Mouse (Mus musculus) right cerebral cortex, postnatal 36 days (tissue): ENCODE measurements around the gene Igsf11.

Experiments used
- DNase-seq, 2 experiments: peaks; one replicate each; pipeline ENCODE4 v3.0.0; 2022; ENCODE audit warnings: low spot score in 2 of 2, mixed read lengths in 1 of 2

The Igsf11 gene

GRCm38 (mm10) chr16:38892371-38892770, at the start of gene Igsf11:
Igsf11 (plus strand) TSS chr16:38892671.
- DNase-seq = no peak

DNA sequence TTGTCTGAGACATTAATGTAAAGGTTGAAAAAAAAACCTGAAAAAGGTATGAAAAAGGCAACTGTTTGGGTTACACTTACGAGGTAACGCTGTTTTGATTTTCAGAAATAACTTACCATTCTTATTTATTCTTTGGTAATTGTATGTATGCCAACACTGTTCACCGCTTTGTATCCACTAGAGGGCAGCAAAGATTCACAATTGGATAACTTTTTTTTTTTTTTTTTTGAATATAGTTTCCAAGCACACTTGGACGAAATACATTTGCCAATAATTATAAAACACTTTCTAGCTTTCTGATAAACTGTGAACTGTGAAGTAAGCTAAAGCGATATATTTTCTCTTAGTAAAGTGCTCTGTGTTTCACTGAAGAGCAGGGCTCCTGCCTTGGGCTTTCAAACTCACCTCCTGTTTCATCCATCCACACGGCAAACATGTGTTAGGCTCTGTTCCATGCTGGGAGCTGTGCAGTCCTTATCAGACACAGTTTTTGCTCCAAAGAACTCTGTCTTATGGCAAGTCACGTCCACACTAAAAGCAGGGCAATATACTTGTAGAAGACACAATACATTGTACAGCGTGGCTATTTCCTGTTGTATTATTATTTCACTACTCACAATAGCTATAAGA, 34.2 kb upstream of the Igsf11 start:
- DNase-seq = no peak

- DNase-seq = no peak
Measured at GRCm38 (mm10) chr16:38860548-38860947, 31.9 kb upstream of the Igsf11 start.

GRCm38 (mm10) chr16:38864358-38864757, 28.1 kb upstream of the Igsf11 start:
- DNase-seq = no peak

DNA sequence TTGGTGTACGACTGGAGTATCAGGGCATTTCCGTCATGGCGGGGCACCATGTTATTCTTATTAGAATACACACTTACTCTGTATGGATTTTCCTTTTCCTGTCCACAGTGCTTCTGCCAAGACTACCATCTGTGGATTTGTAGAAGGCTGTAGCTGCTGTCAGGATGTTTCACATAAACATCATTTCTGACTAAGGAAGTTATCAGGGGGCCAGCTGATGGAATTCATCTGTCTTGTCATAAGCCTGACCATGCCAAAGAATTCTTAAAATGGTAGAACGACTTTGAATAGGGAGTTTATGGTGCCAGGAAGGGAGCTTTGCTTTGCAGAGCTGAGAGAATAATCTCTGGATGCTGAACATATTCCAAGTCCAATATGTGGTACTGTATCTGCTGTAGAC, 19.2 kb upstream of the Igsf11 start:
- DNase-seq = no peak

- DNase-seq = peak; percentile 51 to 68
Measured at GRCm38 (mm10) chr16:38874481-38874880, 18.0 kb upstream of the Igsf11 start.

DNA sequence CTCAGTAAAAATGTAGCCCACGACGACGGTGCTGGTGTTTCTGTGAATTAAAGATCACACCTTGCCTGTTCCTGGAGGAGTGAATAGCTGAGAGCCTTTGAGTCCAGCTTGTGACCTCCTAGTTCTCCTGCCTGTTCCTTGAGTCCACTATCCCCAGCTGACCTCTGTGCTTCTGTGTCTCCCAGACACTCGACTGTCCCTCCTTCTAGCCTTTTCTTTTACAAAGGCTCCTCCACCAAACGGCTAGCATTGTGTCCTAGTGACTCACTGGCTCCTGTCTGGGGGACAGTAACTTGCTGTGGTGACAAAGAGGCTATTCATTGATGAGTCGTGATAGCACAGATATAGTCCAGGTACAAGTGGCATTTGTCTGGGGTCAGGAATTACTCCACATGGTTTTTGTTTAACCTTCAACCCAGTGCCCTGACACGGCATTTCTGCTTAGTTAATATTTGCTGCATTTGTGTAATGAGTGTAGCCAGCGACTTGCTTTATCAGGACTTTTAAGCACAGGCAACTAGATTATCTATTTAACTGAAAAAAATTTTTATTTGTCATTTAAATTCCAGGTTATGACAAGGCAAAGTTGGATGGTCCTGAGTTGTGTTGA, 6.5 kb downstream of the Igsf11 start:
- DNase-seq = no peak

DNA sequence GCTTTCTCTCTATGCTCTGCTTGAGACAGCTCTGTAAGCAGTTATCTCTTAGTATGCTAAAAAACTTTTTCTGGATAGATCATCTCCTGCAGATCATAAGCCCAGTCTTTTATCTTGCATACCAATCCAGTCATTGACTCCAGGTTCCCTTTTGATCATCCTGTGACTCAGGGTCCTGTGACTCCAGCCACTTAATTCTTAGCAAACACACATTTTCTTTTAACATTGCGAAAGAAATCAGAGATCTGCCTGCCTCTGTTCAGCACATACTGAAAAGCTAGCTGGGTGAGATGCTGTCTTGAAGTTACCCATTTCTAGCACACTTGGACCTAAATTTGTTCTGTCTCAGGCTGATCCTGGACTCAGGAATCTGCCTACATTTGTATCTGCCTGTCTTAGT, 7.6 kb downstream of the Igsf11 start:
- DNase-seq = no peak

GRCm38 (mm10) chr16:38902111-38902778, 9.8 kb downstream of the Igsf11 start:
- DNase-seq = peak; percentile 79 to 85

- DNase-seq = no peak
Measured at GRCm38 (mm10) chr16:38903020-38903419, 10.5 kb downstream of the Igsf11 start.

DNA sequence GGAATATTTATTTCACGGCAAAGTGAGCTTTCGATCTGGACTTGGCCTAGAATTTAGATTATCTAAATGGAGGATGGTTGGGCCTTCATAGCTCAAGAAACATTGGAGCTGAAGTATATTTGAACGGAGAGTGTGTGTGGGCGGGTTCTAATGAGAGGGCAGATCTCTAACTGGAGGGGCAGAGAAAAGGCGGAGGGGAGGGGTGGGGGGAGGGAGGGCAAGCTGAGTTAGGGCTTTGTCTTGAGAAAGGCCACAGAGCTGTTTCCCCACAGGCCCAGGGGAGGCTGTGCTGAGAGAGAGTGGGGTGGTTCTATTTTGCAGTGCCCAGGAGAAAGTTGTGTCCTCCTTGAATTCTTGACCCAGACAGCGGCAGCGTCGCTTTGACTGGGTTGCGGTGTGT, 11.7 kb downstream of the Igsf11 start:
- no peak for DNase-seq

DNA sequence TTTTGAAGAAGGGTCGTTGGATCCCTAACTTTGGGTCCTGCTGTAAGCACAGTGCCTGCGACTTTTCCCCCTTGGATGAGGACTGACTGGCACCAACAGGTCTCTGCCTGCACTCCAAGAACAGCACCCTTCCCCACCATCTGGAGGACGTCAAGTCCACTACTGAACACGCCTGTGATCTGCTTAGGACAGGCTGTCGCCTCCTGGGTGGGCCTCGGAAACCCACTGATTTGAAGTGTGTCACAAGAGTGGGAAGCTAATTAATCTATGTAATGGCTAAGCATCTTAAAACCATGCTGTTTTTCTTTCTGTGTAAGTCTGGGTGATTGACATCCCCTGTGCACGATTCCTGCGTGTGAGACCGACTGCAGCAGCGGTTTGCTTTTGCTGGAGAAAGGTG, 13.4 kb downstream of the Igsf11 start:
- DNase-seq = no peak

DNA sequence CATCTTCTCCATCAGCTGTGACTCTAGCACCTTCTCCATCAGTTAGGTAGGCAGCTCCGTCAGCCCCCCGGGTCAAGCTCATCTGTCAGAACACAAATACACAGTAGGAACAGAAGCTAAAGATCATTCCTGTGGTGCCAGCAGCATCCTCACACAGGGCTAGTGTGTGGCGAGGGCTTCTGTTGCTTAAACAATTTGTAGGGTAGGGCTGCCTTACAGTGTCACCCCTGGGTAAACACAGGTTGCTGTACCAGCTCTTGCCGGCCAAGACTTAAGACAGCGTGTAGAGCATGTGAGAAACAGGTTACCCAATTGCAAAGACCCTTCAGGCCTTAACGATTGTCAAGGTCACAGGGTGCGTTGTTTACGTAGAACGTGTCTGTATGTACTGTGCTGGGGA, 15.8 kb downstream of the Igsf11 start:
- no peak for DNase-seq

DNA sequence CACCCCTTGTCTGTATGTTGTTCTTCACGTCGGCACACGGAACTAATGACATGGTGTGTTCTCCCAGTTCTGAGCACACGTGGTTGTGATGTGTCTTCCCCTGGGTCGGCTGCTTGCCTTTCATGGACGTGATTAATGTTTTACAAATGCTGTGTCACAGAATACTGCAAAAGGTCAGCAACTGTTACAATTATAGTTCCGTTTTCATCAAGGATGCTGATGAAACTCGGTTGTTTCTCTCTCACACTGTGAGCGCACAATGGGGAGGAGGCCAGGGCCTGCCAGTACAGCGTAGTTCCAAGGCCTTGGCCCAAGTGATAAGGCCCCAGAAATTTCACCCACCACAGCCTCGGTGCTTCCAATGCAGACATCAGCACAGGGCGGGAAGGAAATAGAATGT, 17.0 kb downstream of the Igsf11 start:
- DNase-seq = no peak

DNA sequence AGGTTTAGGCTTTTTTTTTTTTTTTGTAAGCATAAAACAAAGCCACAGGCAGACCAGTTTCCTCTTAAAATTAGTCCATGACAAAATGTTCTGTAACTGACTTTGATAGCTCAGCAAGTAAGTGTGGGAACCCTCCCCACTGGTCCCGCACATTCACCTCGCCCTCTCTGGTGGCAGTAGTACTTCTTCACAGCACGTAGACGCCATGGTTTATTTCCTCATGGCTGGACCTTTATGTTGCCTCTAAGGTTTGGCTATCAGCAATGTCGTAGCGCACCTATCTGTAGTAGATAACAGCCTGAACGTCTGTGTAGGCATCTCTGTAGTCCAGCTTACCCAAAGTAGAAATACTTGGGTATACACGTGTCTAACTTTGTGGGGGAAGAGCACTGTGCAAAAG, 17.6 kb downstream of the Igsf11 start:
- DNase-seq = no peak

- no peak for DNase-seq
Measured at GRCm38 (mm10) chr16:38915451-38915850, 23.0 kb downstream of the Igsf11 start.

DNA sequence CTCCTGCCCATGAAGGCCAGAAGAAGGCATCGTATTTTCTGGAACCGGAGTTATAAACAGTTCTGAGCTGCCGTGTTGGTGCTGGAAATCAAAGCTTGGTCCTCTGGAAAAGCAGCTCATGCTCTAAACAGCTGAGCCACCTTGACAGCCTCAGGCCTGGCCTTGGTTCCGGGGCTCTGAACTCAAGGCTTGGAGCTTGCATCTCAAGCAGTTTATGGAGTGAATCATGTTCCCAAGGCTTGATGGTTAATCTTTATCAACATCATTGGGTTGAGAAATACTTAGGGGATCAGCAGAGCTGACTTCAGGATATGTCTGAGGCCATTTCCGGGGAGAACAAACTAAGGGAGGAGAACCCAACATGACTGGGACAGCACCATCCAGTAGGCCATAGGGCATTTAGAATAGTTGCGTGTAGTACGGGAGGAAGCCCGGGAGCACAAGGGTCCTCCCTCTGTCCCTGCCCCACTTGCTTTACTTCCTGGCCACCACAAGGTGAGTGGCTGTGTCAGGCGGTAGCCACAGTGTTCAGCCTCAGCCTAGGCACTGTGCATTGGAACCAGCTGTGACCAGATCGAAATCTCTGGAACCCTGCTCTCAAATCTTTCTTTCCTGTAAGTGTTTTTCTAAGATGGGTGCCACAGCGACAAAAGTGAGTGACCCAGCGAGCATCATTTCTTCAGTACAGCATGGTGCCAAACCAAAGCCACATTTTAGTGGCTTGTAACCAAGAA, 23.7 kb downstream of the Igsf11 start:
- DNase-seq = no peak

DNA sequence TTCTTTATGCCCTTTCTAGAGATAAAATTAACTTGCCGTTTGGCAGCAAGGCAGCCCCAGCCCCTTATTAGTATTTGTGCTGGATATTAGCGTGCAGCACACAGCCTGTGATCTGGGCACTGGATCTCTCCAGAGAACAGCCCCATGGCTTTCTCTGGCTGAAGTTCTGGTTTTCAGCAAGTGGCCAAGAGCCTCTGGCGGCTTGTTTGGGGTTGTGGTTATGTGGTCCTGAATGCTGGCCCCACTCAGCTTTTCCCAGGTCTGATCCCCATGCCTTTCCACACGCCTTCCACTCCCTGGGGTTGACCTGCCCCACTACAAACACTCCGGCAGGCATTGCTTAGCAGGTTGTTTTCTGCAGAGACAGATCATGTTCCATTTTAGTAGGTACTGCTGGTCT, 24.4 kb downstream of the Igsf11 start:
- DNase-seq = no peak

- no peak for DNase-seq
Measured at GRCm38 (mm10) chr16:38918121-38918520, 25.6 kb downstream of the Igsf11 start.

GRCm38 (mm10) chr16:38920488-38920887, 28.0 kb downstream of the Igsf11 start:
- no peak for DNase-seq

GRCm38 (mm10) chr16:38924940-38925339, 32.5 kb downstream of the Igsf11 start:
- peak; percentile 61 to 80 for DNase-seq

GRCm38 (mm10) chr16:38928760-38929159, 36.3 kb downstream of the Igsf11 start:
- no peak for DNase-seq

GRCm38 (mm10) chr16:38931519-38931918, 39.0 kb downstream of the Igsf11 start:
- no peak for DNase-seq
